Mouse (Mus musculus): ENCODE measurements around the gene 1700010I14Rik. TPM values are rescaled to one million over a fixed set of nuclear protein-coding genes. Genes with fewer than 3 reads are reported as not detected.

The 1700010I14Rik gene
- polyA plus RNA-seq, 1 experiment, result not detected

- no peak for TF ChIP-seq GATA1 (IDR thresholded peaks at IDR 0.05; ENCODE audit: low read length)
Observed at GRCm38 (mm10) chr17:8987369-8987768, 764 bp upstream of the 1700010I14Rik start.

- TF ChIP-seq GATA1 (IDR thresholded peaks at IDR 0.05; ENCODE audit: low read length), result no peak
Observed at GRCm38 (mm10) chr17:8991160-8991559, 3.0 kb downstream of the 1700010I14Rik start.

GRCm38 (mm10) chr17:8995344-8995743 is 7.2 kb downstream of the 1700010I14Rik start:
- no peak for TF ChIP-seq GATA1 (IDR thresholded peaks at IDR 0.05; ENCODE audit: low read length)

- no peak for TF ChIP-seq GATA1 (IDR thresholded peaks at IDR 0.05; ENCODE audit: low read length)
Observed at GRCm38 (mm10) chr17:9002438-9002837, 14.3 kb downstream of the 1700010I14Rik start.

DNA sequence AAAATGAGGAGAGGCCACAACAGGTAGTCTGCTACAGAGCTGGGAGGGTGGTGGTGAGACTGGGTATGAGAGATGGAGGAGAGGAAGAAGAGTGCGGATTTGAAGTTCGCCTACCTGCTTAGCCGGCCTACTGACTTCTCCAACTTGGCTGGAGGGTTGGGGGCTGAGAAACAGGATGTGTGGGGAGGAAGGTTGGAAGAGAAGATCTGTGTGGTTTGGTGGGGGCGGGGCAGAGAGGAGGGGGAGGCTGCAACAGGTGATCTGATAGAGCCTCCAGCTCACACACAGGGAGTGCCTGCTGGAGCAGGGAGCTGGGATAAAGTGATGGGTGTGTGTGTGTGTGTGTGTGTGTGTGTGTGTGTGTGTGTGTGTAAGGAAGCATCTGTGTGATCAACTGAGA is 16.4 kb downstream of the 1700010I14Rik start:
- TF ChIP-seq GATA1 (IDR thresholded peaks at IDR 0.05; ENCODE audit: low read length), result no peak

GRCm38 (mm10) chr17:9023198-9023942 is 35.2 kb downstream of the 1700010I14Rik start:
- TF ChIP-seq GATA1 (IDR thresholded peaks at IDR 0.05; ENCODE audit: low read length), result no peak

DNA sequence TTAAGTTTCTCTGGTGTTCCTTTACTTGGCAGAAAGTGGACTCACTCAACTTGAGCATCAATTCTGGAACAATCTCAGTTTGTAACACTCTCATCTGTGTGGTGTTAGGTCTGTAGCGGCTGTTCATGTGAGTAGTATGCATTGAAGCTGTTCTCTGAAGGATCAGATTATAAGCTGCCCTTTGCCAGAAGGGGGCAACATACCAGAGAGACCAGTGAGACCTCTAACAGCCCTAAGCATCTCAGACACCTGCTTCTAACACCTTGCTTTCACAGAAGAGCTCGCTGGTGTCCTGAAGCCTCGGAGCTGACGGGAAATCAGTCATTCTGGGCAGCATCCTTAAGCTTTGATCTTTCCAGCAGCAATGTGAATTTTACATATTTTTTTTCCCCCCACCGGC is 42.0 kb downstream of the 1700010I14Rik start:
- no peak for TF ChIP-seq GATA1 (IDR thresholded peaks at IDR 0.05; ENCODE audit: low read length)

DNA sequence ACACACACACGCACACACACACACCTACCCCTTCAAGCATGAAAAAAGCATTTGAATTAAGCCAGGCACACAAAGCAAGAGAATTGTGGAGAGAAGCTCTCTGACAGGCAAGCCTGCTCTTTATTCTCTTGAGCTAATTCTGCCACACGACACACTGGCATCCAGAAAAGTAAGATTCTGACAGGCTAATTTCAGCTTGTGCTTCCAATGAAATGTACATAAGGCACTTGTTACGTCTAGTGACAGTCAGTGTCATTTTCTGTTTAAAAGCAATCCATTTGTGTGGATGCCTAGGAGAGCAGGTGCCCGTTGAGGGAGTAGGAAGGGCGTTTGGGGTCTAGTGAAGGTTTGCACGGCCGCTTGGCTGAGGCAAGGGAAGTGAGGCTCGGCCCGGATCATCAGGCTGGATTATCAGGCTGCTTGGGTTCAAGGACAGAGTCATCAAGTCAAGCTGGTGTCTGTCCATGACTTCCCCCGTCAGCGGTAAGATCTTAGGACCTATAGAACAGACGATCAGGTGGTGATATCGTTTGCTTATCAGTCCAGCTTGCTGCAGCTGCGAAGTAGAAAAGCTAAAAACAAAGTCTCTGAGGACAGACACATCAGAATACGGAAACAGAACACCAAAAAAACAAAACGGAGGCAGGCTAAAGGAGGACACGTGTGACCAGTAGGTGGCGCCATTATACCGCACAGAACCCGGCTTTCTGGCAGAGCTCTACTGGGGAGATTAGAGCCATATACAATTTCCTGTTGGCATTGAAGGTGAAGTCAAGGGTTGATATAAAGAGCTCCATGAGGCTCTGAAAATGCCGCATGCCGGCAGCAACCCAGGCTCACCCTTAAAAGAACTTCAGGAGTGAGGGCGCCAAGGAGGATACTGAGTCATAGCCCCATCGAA is 43.4 kb downstream of the 1700010I14Rik start:
- TF ChIP-seq GATA1 (IDR thresholded peaks at IDR 0.05; ENCODE audit: low read length), result no peak

- TF ChIP-seq GATA1 (IDR thresholded peaks at IDR 0.05; ENCODE audit: low read length), result no peak
Observed at GRCm38 (mm10) chr17:9032362-9033044, 44.4 kb downstream of the 1700010I14Rik start.

DNA sequence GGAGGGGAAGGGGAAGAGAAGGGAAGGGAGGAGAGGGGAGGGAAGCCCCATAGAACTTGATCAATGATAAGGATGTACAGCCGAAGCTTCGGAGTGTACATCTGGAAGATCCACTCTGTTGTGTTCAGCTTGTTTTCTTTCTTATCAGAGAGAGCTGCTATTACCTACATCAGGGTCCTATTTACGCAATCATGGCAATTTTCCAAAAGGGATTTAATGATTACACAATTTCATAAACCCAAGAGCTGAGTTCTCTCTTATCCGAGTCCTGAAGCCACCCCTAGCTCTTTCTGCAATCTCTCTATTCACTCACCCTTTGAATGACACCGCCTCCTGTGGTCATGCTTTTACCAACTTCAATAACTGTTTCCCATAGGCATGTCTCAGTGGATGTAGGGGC is 45.4 kb downstream of the 1700010I14Rik start:
- no peak for TF ChIP-seq GATA1 (IDR thresholded peaks at IDR 0.05; ENCODE audit: low read length)

- no peak for TF ChIP-seq GATA1 (IDR thresholded peaks at IDR 0.05; ENCODE audit: low read length)
Observed at GRCm38 (mm10) chr17:9035561-9036348, 47.6 kb downstream of the 1700010I14Rik start.

GRCm38 (mm10) chr17:9042723-9043122 is 54.6 kb downstream of the 1700010I14Rik start:
- TF ChIP-seq GATA1 (IDR thresholded peaks at IDR 0.05; ENCODE audit: low read length), result no peak

DNA sequence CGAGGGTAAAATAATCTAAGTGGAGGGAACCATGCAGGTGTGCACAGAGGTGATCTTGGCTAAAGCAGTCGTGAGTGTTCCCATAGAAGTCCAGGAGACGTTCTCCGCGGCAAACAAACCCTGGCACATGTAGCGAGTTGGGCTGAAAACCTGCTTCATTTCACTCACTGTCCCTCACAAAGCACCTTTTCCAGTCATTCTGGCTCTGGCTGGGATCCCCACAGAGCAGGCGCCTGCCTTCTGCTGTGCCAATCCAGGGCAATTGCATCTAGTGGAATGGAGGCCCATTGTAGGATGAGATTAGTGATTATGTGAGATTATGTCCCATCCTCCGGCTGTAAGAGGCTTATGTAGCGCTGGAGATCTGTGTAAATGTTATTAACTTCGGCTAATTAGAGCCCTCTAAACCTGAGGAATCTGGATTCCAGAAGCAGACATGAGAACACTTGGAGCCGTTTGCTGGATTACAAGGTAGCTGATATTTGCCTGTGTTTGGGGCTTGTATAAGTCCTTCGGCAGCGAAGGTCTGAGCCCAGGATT is 64.4 kb downstream of the 1700010I14Rik start:
- no peak for TF ChIP-seq GATA1 (IDR thresholded peaks at IDR 0.05; ENCODE audit: low read length)

- TF ChIP-seq GATA1 (IDR thresholded peaks at IDR 0.05; ENCODE audit: low read length), result no peak
Observed at GRCm38 (mm10) chr17:9059360-9059932, 71.3 kb downstream of the 1700010I14Rik start.
